Mouse (Mus musculus) MEL (cell line): ENCODE measurements at regions not wholly inside any gene's neighbourhood (a gene's known extent, or its start where the extent isn't known, plus 50 kb on each side); places are given as distances from the start of the nearest gene placed in this dataset.

Source experiments
- DNase-seq: peaks from one replicate; pipeline ENCODE4 v3.0.0; 2011; ENCODE audit warnings: low read depth, low spot score
- H3K27ac ChIP-seq: 2 replicates; pipeline ENCODE4 v1.5.1; 2012; ENCODE audit warnings: low read depth, mild to moderate bottlenecking, control low read depth, low read length, moderate library complexity; ENCODE audit not compliant: control insufficient read depth
- H3K27me3 ChIP-seq, 2 experiments: fragments of 150-350 bp in 1 of 2; sonication (generic) in 1 of 2; 2 replicates each; pipeline ENCODE4 v1.6.1; 2012; ENCODE audit warnings: low read length in 2 of 2, mild to moderate bottlenecking in 2 of 2, improper control_type of control experiment in 1 of 2, moderate library complexity in 1 of 2; ENCODE audit not compliant: insufficient read depth in 2 of 2, control insufficient read depth in 1 of 2
- H3K36me3 ChIP-seq, 2 experiments: 2 replicates each; pipeline ENCODE4 v1.6.1; 2012 to 2014; ENCODE audit warnings: low read length in 2 of 2, improper control_type of control experiment in 1 of 2, inconsistent platforms in 1 of 2, mild to moderate bottlenecking in 1 of 2; ENCODE audit not compliant: insufficient read depth in 2 of 2, control insufficient read depth in 1 of 2
- H3K4me1 ChIP-seq, 2 experiments: fragments of 150-350 bp in 1 of 2; sonication (generic) in 1 of 2; 2 replicates each; pipeline ENCODE4 v1.6.1; 2012; ENCODE audit warnings: low read length in 2 of 2, improper control_type of control experiment in 1 of 2, mild to moderate bottlenecking in 1 of 2; ENCODE audit not compliant: insufficient read depth in 2 of 2, control insufficient read depth in 1 of 2
- H3K4me3 ChIP-seq, 2 experiments: fragments of 150-350 bp in 1 of 2; sonication (generic) in 1 of 2; 2 replicates each; pipeline ENCODE4 v1.5.1; 2012; ENCODE audit warnings: low read depth in 2 of 2, low read length in 2 of 2, mild to moderate bottlenecking in 2 of 2, moderate library complexity in 2 of 2, control low read depth in 1 of 2, improper control_type of control experiment in 1 of 2; ENCODE audit not compliant: control insufficient read depth in 1 of 2, insufficient read depth in 1 of 2
- H3K79me2 ChIP-seq: 2 replicates; pipeline ENCODE4 v1.6.1; 2012; ENCODE audit warnings: mild to moderate bottlenecking, low read length, moderate library complexity; ENCODE audit not compliant: control insufficient read depth, poor library complexity, insufficient read depth
- H3K9ac ChIP-seq: 2 replicates; pipeline ENCODE4 v1.6.1; 2012; ENCODE audit warnings: low read depth, mild to moderate bottlenecking, control low read depth, low read length, moderate library complexity; ENCODE audit not compliant: control insufficient read depth, poor library complexity, severe bottlenecking
- H3K9me3 ChIP-seq: fragments of 150-350 bp; sonication (generic); replicated peaks from 2 replicates; pipeline ENCODE4 v1.6.1; 2012; ENCODE audit warnings: mild to moderate bottlenecking, low read length, improper control_type of control experiment, moderate library complexity; ENCODE audit not compliant: insufficient read depth
- CHD2 ChIP-seq: IDR thresholded peaks from 2 replicates; pipeline ENCODE4 v1.6.1; 2011; ENCODE audit warnings: low read length, improper control_type of control experiment
- CTCF ChIP-seq, 3 experiments: IDR thresholded peaks in 2 of 3; conservative IDR thresholded peaks in 1 of 3; 2 replicates each; pipeline ENCODE4 v1.5.1; 2011 to 2012; ENCODE audit warnings: low read length in 3 of 3, low read depth in 2 of 3, mild to moderate bottlenecking in 2 of 3, improper control_type of control experiment in 1 of 3, inconsistent platforms in 1 of 3, mixed read lengths in 1 of 3, moderate library complexity in 1 of 3; ENCODE audit not compliant: control insufficient read depth in 1 of 3, insufficient read depth in 1 of 3, poor library complexity in 1 of 3, severe bottlenecking in 1 of 3
- EP300 ChIP-seq, 2 experiments: IDR thresholded peaks; 2 replicates each; pipeline ENCODE4 v1.6.1; 2011; ENCODE audit warnings: improper control_type of control experiment in 2 of 2, low read length in 2 of 2, low read depth in 1 of 2, mild to moderate bottlenecking in 1 of 2
- GATA1 ChIP-seq: IDR thresholded peaks from 2 replicates; pipeline ENCODE4 v1.6.1; 2011; ENCODE audit warnings: low read depth, low read length, improper control_type of control experiment
- HCFC1 ChIP-seq: IDR thresholded peaks from 2 replicates; pipeline ENCODE4 v1.6.1; 2012; ENCODE audit warnings: low read depth, mild to moderate bottlenecking, inconsistent platforms, low read length, improper control_type of control experiment, moderate library complexity
- JUND ChIP-seq: IDR thresholded peaks from 2 replicates; pipeline ENCODE4 v1.6.1; 2011; ENCODE audit warnings: low read depth, mild to moderate bottlenecking, improper control_type of control experiment, low read length
- MEF2A ChIP-seq: IDR thresholded peaks from 2 replicates; pipeline ENCODE4 v1.6.1; 2014; ENCODE audit warnings: low read depth, mild to moderate bottlenecking, inconsistent platforms, low read length, improper control_type of control experiment; ENCODE audit not compliant: poor library complexity, insufficient replicate concordance, severe bottlenecking; ENCODE audit errors: extremely low read depth
- NRF1 ChIP-seq: IDR thresholded peaks from 2 replicates; pipeline ENCODE4 v1.6.1; 2014; ENCODE audit warnings: low read depth, mild to moderate bottlenecking, inconsistent platforms, low read length, improper control_type of control experiment, moderate library complexity; ENCODE audit not compliant: poor library complexity, insufficient read depth, severe bottlenecking
- POLR2AphosphoS2 ChIP-seq: IDR thresholded peaks from 2 replicates; pipeline ENCODE4 v1.6.1; 2011; ENCODE audit warnings: low read length, improper control_type of control experiment
- SIN3A ChIP-seq: IDR thresholded peaks from 2 replicates; pipeline ENCODE4 v1.6.1; 2012; ENCODE audit warnings: low read length, improper control_type of control experiment, inconsistent platforms
- SMC3 ChIP-seq: IDR thresholded peaks from 2 replicates; pipeline ENCODE4 v1.6.1; 2011; ENCODE audit warnings: low read depth, low read length, improper control_type of control experiment
- TBP ChIP-seq: IDR thresholded peaks from 2 replicates; pipeline ENCODE4 v1.8.0; 2011; ENCODE audit warnings: low read depth, low read length, improper control_type of control experiment
- TCF12 ChIP-seq: IDR thresholded peaks from 2 replicates; pipeline ENCODE4 v1.6.1; 2014; ENCODE audit warnings: low read depth, mild to moderate bottlenecking, inconsistent platforms, low read length, improper control_type of control experiment, moderate library complexity
- USF2 ChIP-seq, 2 experiments: IDR thresholded peaks; 2 replicates each; pipeline ENCODE4 v1.6.1; 2011 to 2012; ENCODE audit warnings: improper control_type of control experiment in 2 of 2, low read length in 2 of 2, borderline replicate concordance in 1 of 2, inconsistent platforms in 1 of 2, low read depth in 1 of 2, mild to moderate bottlenecking in 1 of 2; ENCODE audit not compliant: insufficient read depth in 1 of 2
- ZKSCAN1 ChIP-seq: IDR thresholded peaks from 2 replicates; pipeline ENCODE4 v1.6.1; 2012; ENCODE audit warnings: low read depth, mild to moderate bottlenecking, inconsistent platforms, low read length, improper control_type of control experiment, moderate library complexity

DNA sequence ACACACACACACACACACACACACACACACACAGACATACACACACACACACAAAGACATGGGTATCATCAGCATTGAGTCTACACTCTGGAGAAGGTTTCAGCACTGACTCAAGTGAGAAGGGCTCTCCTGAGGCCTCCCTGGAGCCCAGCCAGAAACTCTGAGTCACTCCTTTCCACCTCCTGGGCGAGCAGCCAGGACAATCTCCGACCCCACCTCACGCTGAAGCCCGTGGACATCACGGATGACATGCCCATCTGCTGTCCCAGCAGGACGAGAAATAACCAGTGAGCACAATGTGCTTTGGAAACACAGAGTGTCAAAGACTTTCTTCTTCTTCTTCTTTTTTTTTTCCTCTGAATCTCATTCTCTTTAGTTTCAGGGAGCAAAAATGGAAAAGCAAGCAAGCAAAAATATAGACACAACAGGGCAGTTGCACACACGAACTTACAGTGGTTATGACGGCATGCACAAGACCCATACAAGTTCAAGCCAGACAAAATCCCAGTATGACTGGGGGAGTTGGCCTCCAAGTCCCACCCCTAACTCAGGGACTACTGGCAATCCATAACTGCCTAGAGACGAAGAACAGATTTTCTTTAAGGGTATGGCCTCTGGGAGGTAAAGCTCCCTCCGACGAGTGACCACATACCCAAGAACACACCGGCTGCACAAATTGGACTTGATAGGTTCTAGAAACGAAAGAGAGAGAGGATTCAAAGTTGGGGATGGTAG is 65.2 kb upstream of the Nr4a3 start:
- H3K27ac ChIP-seq = no peak overlapping the region
- H3K36me3 ChIP-seq = no peaks in the 10 kb centered on the region

More for the DNA sequence above, 65.2 kb upstream of the Nr4a3 start:
- TF ChIP-seq SMC3 = no peak
- TF ChIP-seq MEF2A = no peak
- no peak for TF ChIP-seq SIN3A
- TF ChIP-seq POLR2AphosphoS2 = no peak
- TF ChIP-seq GATA1 = no peak
- no peak for TF ChIP-seq TCF12
- TF ChIP-seq NRF1 = no peak
- no peak for TF ChIP-seq ZKSCAN1
- TF ChIP-seq HCFC1 = no peak
- TF ChIP-seq CHD2 = no peak
- no peak for TF ChIP-seq EP300 (IDR thresholded peaks at IDR 0.05; ENCODE audit: low read depth in 1 of 2, low read length in 2 of 2)
- no peak for TF ChIP-seq TBP
- no peak for TF ChIP-seq CTCF (IDR thresholded peaks at IDR 0.05 in 2 of 3, conservative IDR thresholded peaks at IDR 0.05 in 1 of 3; ENCODE audit: control insufficient read depth in 1 of 3, insufficient read depth in 1 of 3, low read depth in 2 of 3, low read length in 3 of 3, poor library complexity in 1 of 3, severe bottlenecking in 1 of 3)
- TF ChIP-seq USF2 (IDR thresholded peaks at IDR 0.05; ENCODE audit: borderline replicate concordance in 1 of 2, insufficient read depth in 1 of 2, low read depth in 1 of 2, low read length in 2 of 2) = no peak
- no peak for TF ChIP-seq JUND
- TF ChIP-seq, all 39 proteins: peak for 0
- Histone ChIP-seq H3K9ac (no peak overlapping the region), H3K4me3 (no peak overlapping the region), H3K4me1 (no peaks in the 10 kb centered on the region), H3K79me2 (no peaks in the 10 kb centered on the region), H3K27me3 (no peaks in the 10 kb centered on the region; a peak in 1 of 4 replicates), H3K9me3 (no peaks in the 10 kb centered on the region)
- DNase-seq = peak; percentile 26
